Mouse (Mus musculus) spleen, postnatal 10 days (tissue): Measurements from ENCODE around the gene Gria4.
"Not testable (repeated sequence)": the region's sequence is repeated elsewhere in the genome, so short reads cannot be mapped to it uniquely, and the experiment has no call there.

Experiments used
- DNase-seq, 2 experiments: peaks; one replicate each; pipeline ENCODE4 v3.0.0; 2021 to 2022; ENCODE audit warnings: low spot score in 2 of 2

Gene Gria4

GRCm38 (mm10) chr9:4573596-4573995 lies 222.4 kb downstream of the Gria4 start:
- DNase-seq, result no peak

GRCm38 (mm10) chr9:4555415-4555959 lies 240.5 kb downstream of the Gria4 start:
- DNase-seq, result no peak

GRCm38 (mm10) chr9:4539218-4539617 lies 256.8 kb downstream of the Gria4 start:
- DNase-seq, result no peak

GRCm38 (mm10) chr9:4536514-4537150 lies 259.4 kb downstream of the Gria4 start:
- no peak for DNase-seq

GRCm38 (mm10) chr9:4514563-4514885 lies 281.5 kb downstream of the Gria4 start:
- no peak for DNase-seq

- no peak for DNase-seq
Observed at GRCm38 (mm10) chr9:4513796-4514562, 282.1 kb downstream of the Gria4 start.

GRCm38 (mm10) chr9:4506086-4506485 lies 289.9 kb downstream of the Gria4 start:
- no peak for DNase-seq

GRCm38 (mm10) chr9:4505087-4505486 lies 290.9 kb downstream of the Gria4 start:
- DNase-seq, result no peak

- DNase-seq, result no peak
Observed at GRCm38 (mm10) chr9:4486428-4486827, 309.6 kb downstream of the Gria4 start.

GRCm38 (mm10) chr9:4484502-4484901 lies 311.5 kb downstream of the Gria4 start:
- no peak for DNase-seq

- DNase-seq, result no peak
Observed at GRCm38 (mm10) chr9:4470791-4471190, 325.2 kb downstream of the Gria4 start.

- no peak for DNase-seq
Observed at GRCm38 (mm10) chr9:4459456-4460070, 336.5 kb downstream of the Gria4 start.

- no peak for DNase-seq
Observed at GRCm38 (mm10) chr9:4458193-4458592, 337.8 kb downstream of the Gria4 start.

- DNase-seq, result no peak
Observed at GRCm38 (mm10) chr9:4457644-4458043, 338.4 kb downstream of the Gria4 start.

- DNase-seq, result peak in 1 of 2 experiments; percentile 51
Observed at GRCm38 (mm10) chr9:4442908-4443307, 353.1 kb downstream of the Gria4 start.

- not testable (repeated sequence) for DNase-seq
Observed at GRCm38 (mm10) chr9:4400801-4401200, 395.2 kb downstream of the Gria4 start.

- no peak for DNase-seq
Observed at GRCm38 (mm10) chr9:4376640-4377120, 419.4 kb downstream of the Gria4 start.

- DNase-seq, result peak; percentile 79 to 93
Observed at GRCm38 (mm10) chr9:4375828-4376639, 420.0 kb downstream of the Gria4 start, which contains the start of gene Msantd4. Gene Msantd4 (plus strand): TSS chr9:4376562.
